Mouse (Mus musculus) lung, embryonic 15.5 days (tissue): ENCODE results near the gene Aida. TPM values are rescaled to one million over a fixed set of nuclear protein-coding genes. Genes with fewer than 3 reads are reported as not detected.
A peak's percentile ranks its signal among the peaks of the same experiment; 100 is the strongest.

Experiments used
- ATAC-seq: fragments of 200-750 bp; cut with Nextera tagmentation; 2 replicates; pipeline ENCODE4 v1.8.0; 2017; ENCODE audit warnings: moderate number of reproducible peaks, borderline replicate concordance; ENCODE audit not compliant: low FRiP score, low TSS enrichment; ENCODE audit errors: extremely low read depth
- H3K27ac ChIP-seq: fragments of 300-500 bp; sonication (generic); 2 replicates; pipeline ENCODE4 v1.5.1; 2015; ENCODE audit warnings: moderate library complexity, mild to moderate bottlenecking, inconsistent platforms
- H3K27me3 ChIP-seq: fragments of 300-500 bp; sonication (generic); 2 replicates; pipeline ENCODE4 v1.6.1; 2015; ENCODE audit warnings: inconsistent platforms
- H3K36me3 ChIP-seq: fragments of 300-500 bp; sonication (generic); 2 replicates; pipeline ENCODE4 v1.6.1; 2015; ENCODE audit warnings: inconsistent platforms
- H3K4me1 ChIP-seq: fragments of 300-500 bp; sonication (generic); 2 replicates; pipeline ENCODE4 v1.6.1; 2015; ENCODE audit warnings: inconsistent platforms
- H3K4me2 ChIP-seq: fragments of 300-500 bp; sonication (generic); 2 replicates; pipeline ENCODE4 v1.6.1; 2015; ENCODE audit warnings: inconsistent platforms, mild to moderate bottlenecking, moderate library complexity
- H3K4me3 ChIP-seq: fragments of 300-500 bp; sonication (generic); 2 replicates; pipeline ENCODE4 v1.5.1; 2015; ENCODE audit warnings: mild to moderate bottlenecking, inconsistent platforms
- H3K9ac ChIP-seq: fragments of 300-500 bp; sonication (generic); 2 replicates; pipeline ENCODE4 v1.6.1; 2015; ENCODE audit warnings: inconsistent platforms
- H3K9me3 ChIP-seq: fragments of 300-500 bp; sonication (generic); 2 replicates; pipeline ENCODE4 v1.6.1; 2016; ENCODE audit warnings: inconsistent platforms
- WGBS: fragments of 180-500 bp; shearing (Covaris S2); methylation state at CpG from one replicate; pipeline ENCODE4 v1.1.7; 2015; 5-methylcytosine and 5-hydroxymethylcytosine counted together
- polyA plus RNA-seq: library from polyadenylated mRNA; unstranded; fragments of >200 nt; fragmentation: Nextera tagmentation; extraction: Ambion mirVana; gene quantifications from 2 replicates; pipeline ENCODE4 v1.2.1, GENCODE M21; 2015

Aida gene
- polyA plus RNA-seq = 43.9 and 46.4 TPM in 2 replicates

GRCm38 (mm10) chr1:183296465-183296864 is at the start of gene Aida:
Gene Aida (plus strand): TSS chr1:183296590.
- Histone ChIP-seq H3K4me2 (peak within 1 kb of the TSS; percentile 57), H3K27me3 (no peaks in the 10 kb centered on the region), H3K9me3 (no peaks in the 10 kb centered on the region), H3K9ac (peak within 1 kb of the TSS; percentile 50), H3K4me3 (peak within 1 kb of the TSS; percentile 51), H3K4me1 (no peaks in the 10 kb centered on the region), H3K36me3 (peaks cover 19% of the 10 kb centered on the region), H3K27ac (peak within 1 kb of the TSS; percentile 80)
- 0 out of 2 replicates have a peak, but pooled peaks have one; percentile 3 for ATAC-seq
- 0% methylated on average over 26 of the region's 26 CpGs for WGBS

DNA sequence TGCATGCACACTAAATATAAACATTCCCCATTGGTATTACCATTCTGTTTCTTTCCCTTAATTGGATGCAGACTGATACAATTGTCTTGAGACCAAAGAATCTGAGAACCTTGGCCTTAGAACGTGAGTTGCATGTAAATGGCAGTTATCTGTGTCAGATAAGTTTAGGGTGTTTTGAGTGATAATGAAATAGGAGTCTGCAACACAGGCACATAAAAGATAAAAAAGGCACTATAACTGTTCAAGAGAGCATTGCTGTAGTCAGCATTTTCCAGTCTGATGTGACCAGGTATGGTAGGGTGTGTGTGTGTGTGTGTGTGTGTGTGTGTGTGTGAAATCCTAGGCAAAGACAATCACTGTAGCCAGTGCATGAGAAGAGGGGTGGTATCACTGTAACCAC is 48.2 kb upstream of the Aida start:
- no peak overlapping the region for H3K4me3 ChIP-seq
- no peak overlapping the region for H3K9ac ChIP-seq
- no peak overlapping the region for H3K27ac ChIP-seq
- H3K9me3 ChIP-seq = no peaks in the 10 kb centered on the region
- H3K4me2 ChIP-seq = no peak overlapping the region
- no peaks in the 10 kb centered on the region for H3K4me1 ChIP-seq
- ATAC-seq = no peak
- peaks cover 8% of the 10 kb centered on the region for H3K27me3 ChIP-seq
- no peaks in the 10 kb centered on the region for H3K36me3 ChIP-seq
- 15% methylated on average over 1 of the region's 1 CpGs for WGBS

DNA sequence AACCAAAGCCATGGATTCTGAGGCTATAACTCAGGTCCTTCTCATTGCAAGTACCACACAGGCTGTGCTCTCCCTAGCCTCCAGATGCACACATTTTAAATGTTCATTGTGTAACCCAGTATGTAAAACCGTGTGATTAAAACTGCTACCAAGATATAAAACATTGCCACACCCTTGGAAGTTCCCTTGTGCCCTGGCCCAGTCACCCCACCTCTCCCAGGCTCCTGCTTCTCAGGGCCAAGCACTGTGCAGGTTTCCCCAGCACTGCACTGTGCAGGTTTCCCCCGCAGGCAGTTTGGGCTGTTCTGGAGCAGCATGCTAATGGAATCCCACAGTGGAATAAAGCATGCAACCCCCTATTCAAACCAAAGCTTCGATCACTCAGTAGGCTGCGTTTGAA is 45.8 kb upstream of the Aida start:
- ATAC-seq = no peak
- Histone ChIP-seq H3K9ac (no peak overlapping the region), H3K36me3 (no peaks in the 10 kb centered on the region), H3K4me3 (no peak overlapping the region), H3K27me3 (peaks cover 8% of the 10 kb centered on the region), H3K9me3 (no peaks in the 10 kb centered on the region), H3K27ac (no peak overlapping the region), H3K4me1 (no peaks in the 10 kb centered on the region), H3K4me2 (no peak overlapping the region)
- 66% methylated on average over 4 of the region's 4 CpGs for WGBS

- Histone ChIP-seq H3K27me3 (peaks cover 8% of the 10 kb centered on the region), H3K36me3 (no peaks in the 10 kb centered on the region), H3K4me1 (no peaks in the 10 kb centered on the region), H3K9me3 (no peaks in the 10 kb centered on the region), H3K9ac (no peak overlapping the region), H3K4me2 (no peak overlapping the region), H3K4me3 (no peak overlapping the region), H3K27ac (no peak overlapping the region)
- no peak for ATAC-seq
- WGBS = 44% methylated on average over 2 of the region's 2 CpGs
Observed at GRCm38 (mm10) chr1:183251818-183252217, 44.6 kb upstream of the Aida start.

GRCm38 (mm10) chr1:183252574-183252973 is 43.8 kb upstream of the Aida start:
- Histone ChIP-seq H3K4me2 (no peak overlapping the region), H3K9me3 (no peaks in the 10 kb centered on the region), H3K9ac (no peak overlapping the region), H3K4me1 (no peaks in the 10 kb centered on the region), H3K27me3 (peaks cover 8% of the 10 kb centered on the region), H3K4me3 (no peak overlapping the region), H3K36me3 (no peaks in the 10 kb centered on the region), H3K27ac (no peak overlapping the region)
- 44% methylated on average over 10 of the region's 10 CpGs for WGBS
- no peak for ATAC-seq

DNA sequence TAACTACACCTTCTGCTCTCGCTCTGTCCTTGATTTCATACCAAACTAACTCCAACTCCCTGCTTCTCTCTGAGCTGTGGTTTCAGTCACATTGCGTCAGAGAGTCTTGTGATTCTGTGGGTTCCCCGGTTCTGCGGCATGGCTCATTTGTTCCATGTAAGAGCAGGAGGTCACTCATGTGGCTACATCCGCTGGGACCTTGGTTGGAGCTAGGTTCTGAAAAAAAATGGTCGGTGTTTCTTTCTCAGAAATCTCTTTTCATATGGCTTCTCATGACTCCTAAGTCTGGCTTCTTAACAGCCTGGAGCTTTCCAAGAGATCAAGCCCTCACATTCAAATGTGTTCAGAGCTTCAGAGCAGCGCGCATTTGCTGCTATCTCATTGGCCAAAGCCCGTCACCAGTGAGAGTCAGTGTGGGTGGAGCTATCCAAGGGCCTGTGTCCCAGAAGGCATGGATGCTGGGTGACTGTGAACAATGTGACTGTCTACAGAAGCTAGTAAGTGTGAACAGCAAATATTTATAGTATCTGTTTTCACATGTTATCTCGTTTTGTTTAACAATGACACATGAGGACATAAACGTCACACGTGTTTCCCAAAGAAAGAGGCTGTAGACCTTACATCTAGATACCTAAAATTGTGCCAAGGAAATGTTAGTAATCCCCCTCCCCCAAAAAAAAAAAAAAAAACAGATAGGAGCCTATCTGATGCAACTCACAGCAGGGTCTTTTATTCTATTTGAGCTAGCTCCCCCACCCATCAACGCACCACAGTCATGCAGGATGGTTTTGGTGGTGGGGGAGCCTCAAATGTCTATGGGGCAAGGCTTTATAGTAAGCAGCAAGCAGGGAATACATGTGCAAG is 32.0 kb upstream of the Aida start:
- Histone ChIP-seq H3K4me1 (no peaks in the 10 kb centered on the region), H3K4me3 (no peak overlapping the region), H3K9me3 (no peaks in the 10 kb centered on the region), H3K27me3 (no peaks in the 10 kb centered on the region), H3K27ac (no peak overlapping the region), H3K9ac (no peak overlapping the region), H3K36me3 (no peaks in the 10 kb centered on the region), H3K4me2 (no peak overlapping the region)
- no peak; the same call in 1 of the 2 replicates for ATAC-seq
- WGBS = 65% methylated on average over 13 of the region's 13 CpGs

DNA sequence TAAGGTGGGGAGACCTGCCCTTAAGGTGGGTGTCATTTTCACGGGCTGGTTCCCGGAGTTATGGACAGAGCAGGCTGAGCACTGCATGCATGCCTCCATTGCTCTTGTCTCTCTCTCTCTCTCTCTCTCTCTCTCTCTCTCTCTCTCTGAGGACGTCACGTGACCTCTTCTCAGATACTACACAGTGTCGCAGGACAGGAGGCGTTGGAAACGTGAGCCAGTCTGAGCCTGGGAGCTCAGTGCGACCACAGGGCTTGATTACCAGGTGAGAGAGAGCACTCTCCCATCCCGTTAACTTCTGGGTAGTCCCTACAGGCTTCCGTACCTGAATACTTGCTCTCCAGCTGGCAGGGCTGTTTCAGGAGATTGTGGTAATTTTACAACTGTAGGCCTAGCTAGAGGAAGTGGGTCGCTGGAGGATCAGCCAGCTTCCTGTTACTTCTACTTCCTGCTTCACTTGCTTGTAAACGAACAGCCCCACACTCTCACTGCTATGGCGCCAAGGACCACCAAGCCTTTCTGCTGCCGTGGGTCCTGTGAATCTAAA is 30.4 kb upstream of the Aida start:
- Histone ChIP-seq H3K27me3 (no peaks in the 10 kb centered on the region), H3K4me1 (no peaks in the 10 kb centered on the region), H3K4me2 (no peak overlapping the region), H3K9me3 (no peaks in the 10 kb centered on the region), H3K4me3 (no peak overlapping the region), H3K9ac (no peak overlapping the region), H3K36me3 (no peaks in the 10 kb centered on the region), H3K27ac (no peak overlapping the region)
- ATAC-seq = no peak
- 36% methylated on average over 14 of the region's 14 CpGs for WGBS

DNA sequence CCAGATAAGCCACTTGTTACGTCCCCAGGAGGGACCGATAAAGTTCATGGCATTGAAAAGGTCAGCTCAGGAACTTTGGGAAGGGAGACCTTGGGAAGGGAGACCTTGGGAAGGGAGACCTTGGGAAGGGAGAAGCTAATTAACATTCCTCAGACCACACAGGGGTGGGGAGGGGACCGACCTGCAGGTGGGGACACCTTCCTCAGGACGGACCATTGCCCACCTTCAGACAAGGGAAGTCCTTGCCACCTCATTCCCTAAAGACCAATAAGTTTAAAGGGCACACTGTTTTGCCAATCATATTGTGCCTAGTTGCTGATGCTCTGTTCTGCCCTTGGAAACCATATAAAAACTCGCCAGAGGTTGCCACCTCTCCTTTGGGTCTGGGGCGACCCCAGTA is 28.7 kb upstream of the Aida start:
- no peaks in the 10 kb centered on the region for H3K36me3 ChIP-seq
- H3K4me3 ChIP-seq = no peak overlapping the region
- H3K27ac ChIP-seq = no peak overlapping the region
- no peak for ATAC-seq
- H3K4me1 ChIP-seq = no peaks in the 10 kb centered on the region
- H3K4me2 ChIP-seq = no peak overlapping the region
- no peak overlapping the region for H3K9ac ChIP-seq
- H3K27me3 ChIP-seq = no peaks in the 10 kb centered on the region
- no peaks in the 10 kb centered on the region for H3K9me3 ChIP-seq
- WGBS = 59% methylated on average over 6 of the region's 6 CpGs

GRCm38 (mm10) chr1:183272867-183273818 is 23.2 kb upstream of the Aida start:
- no peak for ATAC-seq
- WGBS = 51% methylated on average over 10 of the region's 10 CpGs

GRCm38 (mm10) chr1:183274385-183274784 is 22.0 kb upstream of the Aida start:
- Histone ChIP-seq H3K9me3 (no peaks in the 10 kb centered on the region), H3K4me1 (no peaks in the 10 kb centered on the region), H3K9ac (no peak overlapping the region), H3K4me2 (no peak overlapping the region), H3K27me3 (no peaks in the 10 kb centered on the region), H3K4me3 (no peak overlapping the region), H3K36me3 (peaks cover 21% of the 10 kb centered on the region), H3K27ac (no peak overlapping the region)
- ATAC-seq = no peak
- WGBS = 53% methylated on average over 3 of the region's 3 CpGs

More at GRCm38 (mm10) chr1:183272867-183273818, 23.2 kb upstream of the Aida start:
- Histone ChIP-seq H3K9me3 (no peaks in the 10 kb centered on the region), H3K9ac (no peak overlapping the region), H3K4me1 (no peaks in the 10 kb centered on the region), H3K36me3 (peaks cover 9% of the 10 kb centered on the region; the same call in 1 of the 2 replicates), H3K27me3 (no peaks in the 10 kb centered on the region), H3K4me2 (no peak overlapping the region), H3K4me3 (no peak overlapping the region), H3K27ac (no peak overlapping the region)

GRCm38 (mm10) chr1:183275763-183276162 is 20.6 kb upstream of the Aida start:
- ATAC-seq = no peak
- no peaks in the 10 kb centered on the region for H3K27me3 ChIP-seq
- H3K9ac ChIP-seq = no peak overlapping the region
- H3K27ac ChIP-seq = no peak overlapping the region
- no peaks in the 10 kb centered on the region for H3K9me3 ChIP-seq
- H3K4me2 ChIP-seq = no peak overlapping the region
- 61% methylated on average over 5 of the region's 5 CpGs for whole genome bisulfite sequencing
- H3K4me1 ChIP-seq = no peaks in the 10 kb centered on the region
- H3K4me3 ChIP-seq = no peak overlapping the region
- H3K36me3 ChIP-seq = peaks cover 31% of the 10 kb centered on the region
